Mouse (Mus musculus) hindlimb bud, embryonic 11.5 days (tissue): ENCODE measurements around the gene Farp1.

Experiments used
- DNase-seq: peaks from one replicate; pipeline ENCODE4 v3.0.0-alpha.2; 2012; ENCODE audit warnings: low read depth, low spot score; ENCODE audit errors: extremely low spot score

Farp1 gene

DNA sequence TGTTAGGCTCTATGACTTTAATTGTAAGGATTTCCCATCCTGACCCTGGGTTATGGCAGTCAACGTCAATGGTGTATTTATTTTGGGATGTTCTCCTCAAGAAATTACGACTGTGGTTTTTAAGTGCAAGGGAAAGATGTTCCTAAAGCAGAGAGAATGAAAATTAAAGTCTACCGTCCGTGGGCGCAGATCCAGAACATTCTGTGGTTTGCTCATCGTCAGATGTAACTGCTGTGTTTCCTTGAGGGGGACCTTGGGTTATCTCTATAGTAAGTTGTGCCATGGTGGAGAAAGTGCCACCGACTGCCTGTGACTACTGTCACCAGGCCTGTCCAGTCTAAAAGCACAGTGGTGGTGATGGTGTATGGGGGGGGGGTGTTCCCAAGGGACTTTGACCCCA, 221.9 kb downstream of the Farp1 start:
- no peak for DNase-seq

DNA sequence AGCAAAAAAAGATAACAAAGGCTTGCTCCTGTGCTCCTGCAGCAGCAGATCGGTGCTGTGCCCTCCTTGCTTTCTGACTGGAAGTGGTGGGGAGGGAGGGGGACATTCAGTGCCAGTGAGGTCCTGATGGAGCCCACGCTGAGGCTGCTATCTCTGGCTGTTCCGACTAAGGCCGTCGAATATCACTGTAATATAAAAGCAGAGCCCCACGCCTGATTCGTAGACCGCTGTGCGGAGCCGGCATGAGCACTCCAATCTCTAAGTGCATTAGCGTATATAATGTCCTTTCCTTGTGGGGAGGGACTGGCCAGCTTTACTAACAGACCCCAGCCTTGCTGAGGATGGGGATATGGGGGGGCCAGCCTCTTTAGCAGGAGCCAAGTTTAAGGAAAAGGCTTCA, 224.3 kb downstream of the Farp1 start:
- no peak for DNase-seq

DNA sequence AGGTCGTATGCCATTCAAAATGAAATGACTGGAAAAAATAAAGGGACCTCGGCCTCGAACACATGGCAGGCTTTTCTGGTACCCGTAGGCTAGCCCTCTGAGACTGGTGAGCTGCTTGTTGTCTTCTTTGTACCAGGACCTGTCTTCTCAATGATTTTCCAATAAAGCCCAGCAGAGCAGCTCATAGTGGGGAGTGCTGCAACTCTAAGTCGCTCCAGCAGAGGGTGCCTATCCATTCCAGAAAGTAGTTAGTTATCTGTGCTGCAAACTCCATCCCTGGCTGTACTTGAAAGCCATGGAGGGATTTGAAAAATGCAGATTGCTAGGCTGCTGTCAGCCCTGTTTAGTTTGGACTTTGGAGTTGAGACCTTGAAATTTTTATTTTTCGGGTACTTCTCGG, 224.8 kb downstream of the Farp1 start:
- peak; percentile 30 for DNase-seq

DNA sequence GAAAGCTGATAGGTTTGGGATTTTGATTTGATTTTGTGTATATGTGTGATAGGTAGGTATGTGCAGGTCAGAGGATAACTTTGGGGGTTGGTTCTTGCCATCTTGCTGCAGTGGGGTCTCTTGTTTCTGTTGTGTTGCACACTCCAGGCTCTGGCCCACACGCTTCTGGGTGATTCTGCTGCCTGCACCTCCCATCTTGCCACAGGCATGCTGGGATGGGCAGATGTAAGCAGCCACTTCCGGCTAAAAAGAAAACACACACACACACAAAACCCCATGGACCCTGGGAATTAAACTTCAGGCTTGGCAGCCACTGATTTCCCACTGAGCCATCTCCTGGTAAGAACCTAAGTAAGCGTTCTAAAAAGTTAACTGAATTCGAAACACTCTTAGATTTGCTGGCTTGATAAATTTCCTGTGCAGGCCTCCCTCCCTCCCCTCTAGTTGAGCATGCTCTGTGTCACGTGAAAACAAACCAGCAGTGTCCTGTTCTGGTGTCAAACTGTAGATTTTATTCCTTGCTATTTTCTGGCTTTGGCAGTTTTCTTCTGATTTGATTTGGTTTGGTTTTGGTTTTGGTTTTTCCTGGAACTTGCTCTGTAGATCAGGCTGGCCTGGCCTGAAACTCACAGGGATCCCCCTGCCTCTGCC, 226.4 kb downstream of the Farp1 start:
- DNase-seq = no peak

DNA sequence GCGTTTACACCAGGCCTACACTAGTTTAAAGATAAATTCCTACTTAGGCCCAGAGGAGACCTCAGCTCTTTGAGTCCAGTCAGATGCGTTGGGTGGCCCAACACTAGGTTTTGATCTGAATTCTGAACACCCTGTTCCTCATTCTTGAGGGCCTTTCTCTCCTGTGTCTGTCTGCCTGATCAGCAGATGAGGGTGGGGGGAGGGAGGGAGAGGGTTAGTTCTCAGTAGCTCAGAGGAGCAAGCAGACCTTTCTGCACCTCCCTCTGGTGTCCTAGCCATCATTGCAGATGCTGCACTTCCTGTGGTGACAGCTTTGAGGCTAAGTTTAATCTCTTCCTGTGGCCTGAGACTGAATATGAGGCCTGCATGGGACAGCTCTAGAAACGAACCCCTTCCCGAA, 227.6 kb downstream of the Farp1 start:
- no peak for DNase-seq

DNA sequence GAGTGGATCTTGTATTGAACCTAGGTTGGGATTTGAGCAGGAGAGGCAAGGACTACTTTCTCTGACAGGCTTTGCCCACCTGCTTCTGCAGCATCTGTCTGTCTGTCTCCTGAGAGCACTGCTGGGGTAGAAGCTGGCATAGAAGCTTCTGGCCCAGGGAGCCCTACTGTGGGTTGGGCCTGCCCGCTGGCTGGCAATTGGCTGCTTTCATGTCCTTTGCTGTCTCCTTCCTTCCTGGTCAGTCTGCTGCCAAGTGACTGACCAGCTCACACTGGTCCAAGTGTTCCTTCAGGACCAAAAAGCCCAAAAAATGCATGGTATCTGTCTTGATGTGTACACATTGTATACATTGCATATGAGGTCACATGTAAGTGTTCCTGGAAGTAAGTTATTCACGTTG, 228.9 kb downstream of the Farp1 start:
- DNase-seq = no peak

DNA sequence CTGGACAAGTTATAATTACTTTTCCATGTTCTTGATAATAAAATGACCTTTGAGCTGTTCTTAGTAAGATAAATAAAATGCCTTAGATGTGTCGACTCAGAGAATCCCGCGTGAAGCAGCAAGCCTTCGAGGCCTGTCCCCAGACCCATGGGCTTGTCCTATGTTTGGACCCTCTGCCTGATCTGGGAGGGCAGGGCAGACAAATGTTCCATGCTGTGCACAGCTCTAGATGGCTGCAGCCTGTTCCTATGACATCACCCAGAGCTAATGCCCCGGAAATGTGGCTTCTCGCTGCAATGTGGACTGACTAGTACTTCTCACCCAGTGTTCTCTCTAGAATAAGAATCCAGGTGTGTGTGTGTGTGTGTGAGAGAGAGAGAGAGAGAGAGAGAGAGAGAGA, 229.5 kb downstream of the Farp1 start:
- no peak for DNase-seq

DNA sequence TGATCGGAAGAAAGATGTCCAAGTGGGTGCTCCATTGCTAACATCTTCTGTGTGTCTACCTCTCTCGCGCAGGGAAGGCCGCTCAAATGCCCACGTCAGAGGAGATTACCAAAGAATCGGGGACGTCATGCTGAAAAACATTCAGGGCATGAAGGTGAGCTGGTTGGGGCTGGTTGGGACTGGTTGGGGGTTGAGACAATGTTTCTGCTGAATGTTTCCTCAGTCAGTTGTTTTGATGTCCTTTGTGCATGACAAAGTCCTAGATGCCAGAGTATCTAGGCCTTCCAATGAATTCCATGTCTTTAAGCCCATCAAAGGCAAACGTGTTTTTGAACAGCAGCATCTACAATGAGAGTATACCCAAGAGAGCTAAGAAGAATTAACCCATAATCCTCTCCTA, 232.8 kb downstream of the Farp1 start:
- DNase-seq = no peak

DNA sequence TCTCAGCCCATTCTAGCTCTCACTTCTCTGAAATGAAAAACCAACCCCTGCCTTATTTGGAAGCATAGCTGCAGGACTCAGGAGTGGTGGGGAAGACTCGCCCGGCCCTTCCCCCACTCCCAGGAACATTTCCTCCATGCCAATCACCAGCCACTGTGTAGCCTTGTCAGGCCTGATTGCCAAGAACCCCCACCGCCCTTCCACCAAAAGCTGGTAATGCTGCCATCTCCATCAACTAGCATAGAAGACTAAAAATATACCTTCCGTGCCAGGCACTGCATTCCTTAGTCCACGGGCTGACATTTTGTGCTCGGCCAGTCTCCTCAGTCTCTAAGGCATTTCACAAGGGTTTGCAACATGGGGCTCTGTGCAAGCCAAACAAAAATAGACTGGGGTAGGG, 235.5 kb downstream of the Farp1 start:
- DNase-seq = no peak

DNA sequence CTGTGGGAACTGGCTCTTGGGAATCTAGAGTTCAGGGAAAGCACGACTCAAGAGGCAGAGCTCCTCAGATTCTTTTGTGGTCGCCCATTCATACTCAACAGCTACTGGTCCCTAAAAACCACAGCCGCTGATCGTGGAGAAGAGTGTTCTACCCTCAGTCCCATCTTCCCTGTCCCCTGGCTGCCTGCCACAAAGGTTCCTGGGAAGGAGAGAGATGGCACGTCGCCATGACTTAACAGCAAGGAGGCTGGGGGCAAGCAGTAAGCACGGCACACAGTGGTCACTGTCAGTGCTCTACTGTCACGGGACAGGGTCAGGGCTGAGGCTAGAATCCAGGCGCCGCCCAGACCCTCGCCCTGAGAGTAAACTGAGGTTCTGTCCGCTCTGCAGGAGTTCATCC, 240.0 kb downstream of the Farp1 start:
- no peak for DNase-seq

DNA sequence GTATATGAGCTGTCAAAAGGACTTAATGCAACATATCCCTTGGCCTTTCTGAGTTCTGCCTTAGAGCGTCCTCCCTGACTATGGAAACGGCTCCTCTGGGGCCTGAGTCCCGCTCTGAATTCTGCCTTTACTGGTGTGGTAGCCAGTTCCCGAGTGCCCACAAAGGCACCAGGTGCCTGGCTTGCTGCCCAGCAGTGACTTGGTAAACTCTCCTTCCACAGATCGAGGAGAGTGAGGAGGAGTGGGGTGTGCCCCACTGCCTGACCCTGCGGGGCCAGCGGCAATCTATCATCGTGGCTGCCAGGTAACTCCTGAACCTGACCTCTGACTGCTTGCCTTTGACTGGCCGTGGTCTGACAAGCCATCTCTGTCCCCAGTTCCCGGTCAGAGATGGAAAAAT, 241.0 kb downstream of the Farp1 start:
- no peak for DNase-seq

DNA sequence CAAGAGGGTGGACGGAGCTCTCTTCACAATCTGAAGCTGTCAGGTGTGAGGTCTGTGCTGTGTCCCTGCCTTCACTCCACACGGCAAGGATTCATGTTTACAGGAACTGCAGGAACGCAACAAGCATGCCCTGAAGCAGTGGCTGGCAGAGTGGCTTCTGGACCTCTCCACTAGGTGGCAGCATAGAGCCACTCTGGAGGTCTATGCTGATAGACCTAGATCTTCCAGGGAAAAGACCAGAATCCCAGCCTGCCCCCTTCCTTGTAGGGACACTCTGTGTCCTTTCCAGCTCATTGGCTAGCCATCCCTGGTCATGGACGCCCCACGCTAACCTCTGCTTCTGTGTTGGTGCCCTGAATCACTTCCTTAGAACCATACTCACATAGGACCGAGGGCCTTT, 244.1 kb downstream of the Farp1 start:
- peak; percentile 61 for DNase-seq

DNA sequence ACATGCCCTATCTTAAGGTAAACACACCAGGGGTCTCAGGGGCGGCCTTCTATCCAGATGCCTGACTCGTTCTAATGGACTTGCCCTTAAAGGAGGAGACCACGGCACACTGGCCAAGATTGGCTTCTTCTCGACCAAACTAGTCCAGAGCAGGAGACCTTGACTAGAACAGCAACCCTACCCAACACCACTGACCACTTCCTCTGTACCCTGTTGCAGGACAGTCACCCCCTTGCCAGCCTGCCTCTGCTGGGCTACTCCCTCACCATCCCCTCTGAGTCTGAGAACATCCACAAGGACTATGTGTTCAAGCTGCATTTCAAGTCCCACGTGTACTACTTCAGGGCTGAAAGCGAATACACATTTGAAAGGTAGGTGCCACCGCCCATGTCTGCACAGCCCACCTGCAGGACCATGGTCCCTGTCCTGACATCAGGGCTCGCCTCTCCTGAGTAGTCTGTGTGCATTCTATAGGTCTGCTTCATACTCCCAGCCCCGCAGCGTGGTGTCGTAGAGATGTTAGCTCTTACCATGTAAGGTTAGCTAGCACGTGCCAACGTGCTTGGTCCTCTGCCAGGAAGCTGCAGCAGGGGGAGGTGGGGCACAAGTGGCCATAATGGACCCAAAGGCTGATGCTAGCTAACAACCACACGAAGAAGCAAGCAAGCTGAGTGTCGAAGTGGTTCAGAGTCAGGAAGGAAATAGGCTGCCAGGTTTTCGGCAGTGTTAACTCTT, 245.8 kb downstream of the Farp1 start:
- no peak for DNase-seq

DNA sequence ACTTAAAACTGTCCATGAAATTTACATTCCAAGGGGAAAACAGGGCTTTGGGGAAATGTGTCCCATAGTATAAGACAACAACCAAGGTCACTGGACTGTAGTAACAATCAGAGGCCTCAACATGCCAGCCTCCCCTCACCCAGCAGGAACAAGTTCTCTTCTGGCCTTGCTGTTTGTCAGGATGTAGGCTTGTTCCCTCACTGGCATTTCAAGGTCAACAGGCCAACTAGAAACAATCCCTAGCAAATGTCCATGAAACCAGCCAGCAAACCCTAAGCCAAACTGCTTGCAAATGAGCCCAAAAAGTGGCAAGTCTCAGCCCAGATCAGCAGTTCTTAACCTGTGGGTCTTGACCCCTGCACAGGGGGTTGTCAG, 246.3 kb downstream of the Farp1 start:
- DNase-seq = no peak

DNA sequence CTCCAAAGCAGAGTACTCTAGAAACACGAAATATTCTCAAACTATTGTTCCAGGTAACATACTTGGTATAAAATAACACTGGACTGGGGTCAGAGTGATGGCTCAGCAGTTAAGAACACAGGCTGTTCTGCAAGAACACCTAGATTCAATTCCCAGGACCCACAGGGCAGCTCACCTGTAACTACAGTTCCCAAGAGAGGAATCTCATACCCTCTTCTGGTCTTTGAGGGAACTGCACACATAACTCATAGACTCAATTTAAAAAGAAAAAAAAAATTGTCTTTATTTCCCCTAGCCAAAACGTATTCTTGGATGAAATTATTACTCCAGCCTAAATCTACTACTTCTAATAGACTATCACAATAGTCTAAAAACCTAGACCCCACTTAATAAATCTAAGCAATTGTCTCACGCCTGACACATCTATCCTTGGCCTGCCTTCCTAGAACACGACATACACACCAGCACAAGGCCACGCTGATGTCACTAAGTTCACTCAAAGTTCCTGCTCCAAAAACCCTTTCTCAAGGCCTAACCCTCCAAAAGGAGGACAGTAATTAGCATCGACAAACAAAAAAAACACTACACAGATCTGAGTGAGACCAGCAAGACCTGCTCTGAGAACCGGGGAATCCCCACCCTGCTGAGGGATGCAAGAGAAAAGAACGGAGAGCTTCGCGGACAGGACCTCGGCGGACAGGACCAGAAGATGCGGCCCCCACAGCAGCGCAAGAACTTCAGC, 250.6 kb downstream of the Farp1 start:
- no peak for DNase-seq

DNA sequence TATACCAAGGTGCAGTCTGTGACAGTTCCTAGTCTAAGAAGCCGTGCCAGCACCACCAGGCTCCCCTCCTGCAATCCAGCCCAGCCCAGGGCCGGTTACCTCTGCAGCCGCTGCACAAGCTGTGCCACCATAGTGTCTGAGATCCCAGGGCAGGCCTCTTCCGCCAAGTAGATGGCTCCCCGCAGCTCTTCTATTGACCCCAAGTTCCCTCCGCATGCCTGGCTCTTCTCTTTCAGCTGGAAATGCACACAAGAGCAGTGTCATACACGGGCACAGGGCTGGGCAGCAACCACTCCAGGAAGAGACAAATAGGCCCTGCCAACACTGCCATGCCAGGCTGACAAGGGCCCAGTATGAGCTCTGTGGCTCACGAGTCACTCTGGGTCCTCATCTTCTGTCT, 256.9 kb downstream of the Farp1 start:
- no peak for DNase-seq

DNA sequence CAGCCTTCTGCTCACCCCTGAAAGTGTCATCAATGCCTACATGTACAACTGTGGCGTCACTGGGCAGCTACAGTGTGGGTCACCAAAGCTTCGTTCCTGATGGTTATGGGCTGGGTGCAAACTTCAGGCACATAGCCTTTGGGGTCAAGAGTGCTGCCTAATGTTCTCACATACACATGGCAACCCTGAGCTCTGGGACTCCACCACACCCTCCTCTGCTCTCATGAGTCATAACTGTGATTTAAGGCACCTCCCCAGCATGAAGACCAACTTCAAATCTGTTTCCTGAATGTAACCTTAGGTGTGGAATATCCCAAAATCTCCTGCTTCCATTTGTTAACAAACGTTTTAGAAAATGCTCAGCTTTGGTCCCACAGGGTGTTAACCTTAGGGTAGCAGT, 257.4 kb downstream of the Farp1 start:
- DNase-seq = no peak

DNA sequence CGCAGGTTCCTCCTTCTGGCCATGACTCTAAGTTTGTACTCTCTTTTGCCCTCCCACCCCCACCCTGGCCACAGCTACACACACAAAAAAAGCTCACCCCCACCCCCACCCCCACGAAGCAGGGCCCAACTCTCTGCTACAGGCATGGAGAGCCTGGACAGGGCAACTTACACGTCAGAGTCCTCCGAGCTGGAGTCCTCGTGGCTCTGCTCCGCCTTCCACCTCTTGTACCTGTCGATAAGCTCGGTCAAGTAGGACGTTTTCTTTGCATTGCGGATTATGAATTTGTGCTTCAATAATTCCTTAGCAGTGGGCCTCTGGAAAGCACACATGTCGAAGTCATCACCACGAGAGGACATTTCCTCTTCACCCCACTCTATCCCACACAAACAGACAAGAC, 259.5 kb downstream of the Farp1 start:
- DNase-seq = no peak

DNA sequence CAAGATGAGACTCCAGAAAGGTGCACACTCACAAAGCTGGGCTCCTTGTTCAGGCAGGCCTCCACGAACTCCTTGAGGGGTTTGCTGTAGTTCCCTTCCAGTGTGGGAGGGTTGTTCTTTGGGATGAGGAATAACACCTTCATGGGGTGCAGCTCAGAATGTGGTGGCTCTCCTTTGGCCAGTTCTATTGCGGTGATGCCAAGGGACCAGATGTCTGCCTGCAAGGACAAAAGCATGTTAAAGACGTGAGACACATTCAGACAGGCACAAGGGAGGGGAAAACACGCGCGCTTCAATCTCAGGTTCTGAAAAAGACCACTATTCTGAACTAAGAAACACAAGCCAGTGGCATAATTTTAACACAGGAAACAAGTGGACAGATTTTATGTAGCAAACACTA, 262.1 kb downstream of the Farp1 start:
- no peak for DNase-seq

DNA sequence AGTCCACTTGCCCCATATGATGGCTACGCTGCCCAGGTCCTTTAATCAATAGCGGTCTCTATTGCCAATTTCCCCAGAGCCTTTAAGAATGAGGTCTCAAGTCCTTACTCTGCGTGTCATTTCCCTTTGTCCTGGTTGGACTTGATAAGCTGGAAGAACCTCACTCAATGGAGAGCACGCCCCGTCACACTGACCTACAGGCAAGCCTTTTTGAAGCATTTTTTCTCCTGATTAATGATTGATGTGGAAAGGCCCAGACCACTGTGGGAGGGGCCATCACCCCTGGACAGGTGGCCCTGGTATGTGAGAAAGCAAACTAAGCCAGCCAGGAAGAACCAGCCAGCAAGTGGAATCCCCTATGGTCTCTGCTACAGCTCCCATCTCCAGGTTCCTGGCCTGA, 263.5 kb downstream of the Farp1 start:
- no peak for DNase-seq

DNA sequence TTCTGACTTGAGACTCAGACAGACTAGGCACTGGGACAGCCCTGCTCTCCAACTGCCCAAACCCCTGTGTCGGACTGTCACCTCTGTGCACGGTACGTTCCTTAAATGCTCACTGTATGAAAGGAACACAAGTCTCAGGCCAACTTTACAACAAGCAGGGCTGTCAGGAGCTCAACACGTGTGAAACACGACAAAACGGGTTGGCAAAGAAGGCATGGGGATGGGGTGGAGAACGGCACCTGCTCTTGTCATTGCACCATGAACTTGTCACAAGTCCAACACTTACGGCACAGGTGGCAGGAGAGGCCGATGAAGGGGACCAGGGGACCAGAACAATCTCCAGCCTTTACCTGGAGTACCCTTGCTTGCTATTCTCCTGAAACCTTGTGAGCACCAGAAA, 264.1 kb downstream of the Farp1 start:
- no peak for DNase-seq

DNA sequence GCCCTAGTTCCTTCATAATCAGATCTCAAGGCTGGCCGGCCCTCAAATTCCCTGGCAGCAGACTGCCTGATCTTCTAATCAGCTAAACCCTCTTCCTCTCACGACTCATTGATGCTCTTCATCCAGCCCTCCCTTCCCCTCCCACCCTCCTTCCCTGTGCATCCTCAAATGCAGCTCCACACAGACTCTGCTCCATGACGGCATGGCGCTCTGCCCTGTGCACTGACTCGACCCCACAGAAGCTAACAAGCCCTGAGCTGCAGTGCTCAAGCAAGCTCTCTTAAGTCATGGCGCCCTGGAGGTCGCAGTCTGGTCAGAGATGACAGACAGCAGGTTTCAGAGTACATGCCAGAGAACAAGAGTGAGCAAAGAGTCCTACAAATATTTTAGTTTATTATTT, 269.5 kb downstream of the Farp1 start:
- DNase-seq = no peak
